Mouse (Mus musculus) erythroblast, adult 5-6 weeks (primary cell): ENCODE measurements around the gene Ip6k2. TPM values are rescaled to one million over a fixed set of nuclear protein-coding genes. Genes with fewer than 3 reads are reported as not detected.

Source experiments
- ATAC-seq: replicated peaks from 2 replicates; pipeline ENCODE4 v1.8.0; 2016; ENCODE audit warnings: moderate number of reproducible peaks, mild to moderate bottlenecking, moderate TSS enrichment, inconsistent platforms; ENCODE audit not compliant: poor library complexity, low FRiP score, severe bottlenecking
- total RNA-seq, 2 experiments: library from RNA; stranded (forward) in 1 of 2; stranded (reverse) in 1 of 2; fragments of 150-400 nt in 1 of 2; fragments of 200-764, 138-1000 nt in 1 of 2; gene quantifications; 2 replicates each; pipeline versions ENCODE4 v1.2.3 to v1.2.4; 2015 to 2017; ENCODE audit warnings: low replicate concordance in 2 of 2

Ip6k2 gene
- total RNA-seq, 2 experiments from 2014 or later: 4.2 to 47.5 TPM

DNA sequence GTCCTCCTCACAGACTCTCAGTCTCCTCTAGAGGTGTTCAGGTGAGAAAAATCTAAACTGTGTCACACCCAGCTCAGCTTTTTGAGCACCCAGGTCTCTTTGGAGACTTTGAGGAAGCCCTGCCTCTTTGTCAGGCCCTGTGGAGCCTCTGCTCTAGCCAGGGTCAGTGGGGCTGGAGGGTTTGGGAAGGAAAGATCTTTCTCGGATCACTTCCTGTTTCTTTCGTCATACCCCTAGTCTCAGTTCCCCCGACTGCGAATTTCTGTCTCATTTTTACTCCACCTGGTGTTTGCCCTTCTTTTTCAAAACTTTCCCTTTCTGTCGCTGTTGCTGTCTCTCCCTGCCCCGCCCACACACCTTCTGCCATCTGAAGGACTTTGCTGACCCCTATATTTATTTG, 26.1 kb downstream of the Ip6k2 start:
- no peak for ATAC-seq

DNA sequence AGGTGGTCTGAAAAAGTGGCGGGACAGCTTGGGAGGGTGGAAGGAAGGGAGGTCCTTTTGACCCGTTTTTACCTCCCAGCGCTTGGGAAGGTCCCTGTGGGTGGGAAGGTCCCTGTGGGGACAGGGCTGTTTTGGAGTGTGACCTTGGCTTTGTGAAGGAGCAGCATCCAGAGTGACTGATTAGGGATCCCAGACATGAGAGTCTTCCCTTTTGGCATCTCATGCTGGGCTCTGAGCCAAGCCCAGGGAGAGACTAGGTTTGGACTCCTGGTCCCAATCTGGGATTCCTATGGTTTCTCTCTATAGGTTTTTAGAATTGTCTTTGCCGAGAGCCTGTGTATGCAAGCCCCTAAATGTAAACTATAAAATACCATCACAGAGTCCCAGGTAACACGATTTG, 26.9 kb downstream of the Ip6k2 start:
- no peak for ATAC-seq

DNA sequence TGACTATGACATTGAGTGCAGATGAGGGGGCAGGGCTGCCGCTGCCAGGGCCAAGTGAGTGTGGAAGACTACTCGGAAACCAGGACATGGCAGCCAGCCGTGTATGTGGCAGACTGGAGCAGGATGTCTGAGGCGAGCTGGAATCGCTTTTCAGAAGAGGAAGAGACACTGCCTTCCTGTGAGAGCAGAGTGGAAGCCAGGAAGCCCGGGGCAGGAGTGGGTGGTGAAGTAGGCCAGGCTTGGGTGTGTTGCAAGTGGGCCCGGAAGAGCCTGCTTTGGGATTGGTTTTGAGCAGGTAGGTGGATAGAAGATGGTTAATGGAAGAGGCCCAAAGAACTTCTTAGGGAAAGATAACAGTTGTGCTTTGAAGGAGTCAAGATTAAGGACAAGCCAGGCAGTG, 32.0 kb downstream of the Ip6k2 start:
- no peak for ATAC-seq

DNA sequence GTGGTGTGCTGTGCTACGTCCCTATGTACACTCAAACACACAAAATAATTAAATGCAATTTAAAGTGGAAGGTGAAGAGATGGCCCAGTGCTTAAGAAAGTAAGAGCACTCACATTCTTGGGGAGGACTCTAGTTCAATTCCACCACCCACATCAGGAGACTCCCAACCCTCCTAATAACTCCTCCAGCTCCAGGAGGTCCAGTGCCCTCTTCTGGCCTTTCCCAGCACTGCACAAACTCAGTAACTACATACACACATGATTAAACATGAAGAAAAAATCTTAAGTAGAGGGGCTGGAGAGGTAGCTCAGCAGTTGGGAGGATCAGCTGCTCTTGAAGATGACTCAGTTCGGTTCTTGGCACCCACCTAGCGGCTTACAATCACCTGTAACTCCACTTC, 35.9 kb downstream of the Ip6k2 start:
- peak; percentile 61 for ATAC-seq

DNA sequence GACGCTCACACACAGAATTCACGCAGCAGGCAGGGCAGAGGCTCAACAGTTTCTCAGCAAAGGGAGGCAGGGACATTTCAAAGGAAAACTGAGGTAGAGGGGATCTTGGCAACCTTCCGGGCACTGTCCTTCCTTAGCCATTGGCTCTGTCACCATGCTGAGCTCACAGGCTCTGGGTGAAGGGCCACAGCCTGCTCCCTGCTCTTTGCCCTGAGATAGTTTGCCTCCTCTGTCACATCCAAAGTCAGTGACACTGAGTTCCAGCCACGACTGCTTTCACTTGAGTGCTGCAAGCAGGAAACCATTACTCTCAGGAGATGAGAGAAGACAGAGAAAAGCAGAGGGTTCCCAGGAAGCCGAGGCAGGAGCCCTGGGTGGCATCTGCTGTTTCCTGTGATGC, 36.5 kb downstream of the Ip6k2 start:
- ATAC-seq: no peak

DNA sequence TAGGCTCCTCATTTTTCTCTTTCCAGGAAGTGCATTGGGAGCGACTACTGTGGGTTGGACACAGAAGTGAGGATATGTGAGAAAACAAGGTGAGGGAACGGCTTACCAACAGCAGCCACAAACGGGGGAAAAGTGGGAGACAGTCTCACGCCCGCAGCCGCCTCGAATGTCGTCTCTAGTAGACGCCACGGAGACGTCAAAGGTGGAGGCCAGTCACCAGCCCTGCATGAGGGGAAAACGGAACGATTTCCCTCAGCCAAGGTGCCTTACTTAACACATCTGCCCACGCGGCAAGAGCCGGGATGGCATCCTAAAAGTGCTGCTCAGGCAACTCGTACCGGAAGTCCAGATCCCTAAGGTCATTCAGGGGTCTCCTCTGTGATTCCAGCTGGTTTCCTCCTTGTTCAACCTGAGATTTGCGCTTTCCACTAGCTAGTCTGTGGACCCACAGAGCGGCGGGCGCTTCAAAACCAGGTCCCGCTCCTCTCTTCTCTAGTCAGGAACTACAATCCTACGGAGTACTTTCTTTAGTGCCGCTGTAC, 40.6 kb downstream of the Ip6k2 start:
- no peak for ATAC-seq

DNA sequence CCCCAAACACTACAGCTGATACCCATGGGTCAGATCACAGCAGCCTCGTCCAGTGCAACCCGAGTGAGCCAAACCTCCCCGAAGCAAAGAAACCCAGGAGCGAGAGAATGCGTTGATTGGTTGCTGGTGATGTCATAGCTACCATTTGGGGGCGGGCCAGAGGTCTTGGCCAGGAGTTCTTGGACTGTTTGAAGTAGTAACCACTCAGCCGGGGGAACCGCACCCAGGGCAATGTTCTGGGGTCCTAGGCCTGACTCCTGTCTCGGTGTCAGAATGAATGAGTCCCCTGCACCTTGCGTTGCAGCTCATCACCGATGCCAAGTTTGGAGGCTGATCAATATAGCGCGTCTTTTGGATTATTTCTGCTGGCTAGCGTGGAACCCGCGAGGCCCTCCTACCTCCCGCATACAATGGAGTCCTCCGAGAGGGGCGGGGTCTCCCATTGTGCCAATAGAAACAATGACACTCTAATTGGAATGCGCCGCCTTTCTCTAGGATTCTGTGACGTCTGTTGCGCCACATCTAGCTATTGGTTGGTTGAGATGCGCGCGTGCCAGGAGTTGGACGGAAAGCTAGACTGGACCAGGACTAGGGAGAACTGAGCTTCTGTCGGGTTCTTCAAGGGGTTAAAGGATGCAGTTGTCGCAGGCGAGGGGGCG, 41.3 kb downstream of the Ip6k2 start:
- no peak for ATAC-seq

DNA sequence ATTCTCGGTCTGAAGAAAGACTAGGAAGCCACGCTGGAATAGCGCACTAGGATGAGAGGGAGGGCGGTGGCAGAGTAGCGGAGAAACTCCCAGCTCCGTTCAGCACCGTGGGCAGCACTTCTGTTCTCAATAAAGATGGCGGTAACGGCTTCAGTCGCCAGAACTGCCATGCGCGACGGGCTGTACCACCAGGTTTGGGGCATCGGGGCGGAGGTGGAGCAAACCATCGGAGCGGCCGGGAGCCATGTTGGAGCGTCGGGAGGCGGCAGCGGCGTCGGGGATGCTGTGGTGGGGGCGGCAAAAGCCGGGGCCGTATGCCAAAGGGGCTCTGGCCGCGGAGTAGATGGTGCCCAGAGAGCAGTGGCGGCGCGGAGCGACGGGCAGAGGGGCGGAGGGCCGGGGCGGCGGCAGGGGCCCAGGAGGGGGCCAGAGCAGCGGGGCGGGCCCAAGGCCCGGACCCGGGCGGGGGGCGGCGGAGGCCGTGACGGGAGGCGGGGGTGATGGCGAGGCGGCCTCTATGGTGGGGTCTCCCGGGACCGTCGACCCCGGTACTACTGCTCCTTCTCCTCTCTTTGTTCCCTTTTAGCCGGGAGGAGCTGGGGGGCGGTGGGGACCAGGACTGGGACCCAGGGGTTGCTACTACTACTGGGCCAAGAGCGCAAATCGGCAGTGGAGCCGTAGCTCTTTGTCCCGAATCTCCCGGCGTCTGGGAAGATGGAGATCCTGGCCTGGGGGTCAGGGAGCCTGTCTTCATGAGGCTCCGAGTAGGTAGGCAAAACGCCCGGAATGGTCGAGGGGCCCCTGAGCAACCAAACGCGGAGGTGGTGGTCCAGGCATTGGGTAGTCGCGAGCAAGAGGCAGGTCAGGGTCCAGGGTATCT, 42.5 kb downstream of the Ip6k2 start, which contains the start of gene Celsr3:
Gene Celsr3 (plus strand): TSS at position 501 of the 880 bp plus-strand sequence.
- ATAC-seq: no peak

DNA sequence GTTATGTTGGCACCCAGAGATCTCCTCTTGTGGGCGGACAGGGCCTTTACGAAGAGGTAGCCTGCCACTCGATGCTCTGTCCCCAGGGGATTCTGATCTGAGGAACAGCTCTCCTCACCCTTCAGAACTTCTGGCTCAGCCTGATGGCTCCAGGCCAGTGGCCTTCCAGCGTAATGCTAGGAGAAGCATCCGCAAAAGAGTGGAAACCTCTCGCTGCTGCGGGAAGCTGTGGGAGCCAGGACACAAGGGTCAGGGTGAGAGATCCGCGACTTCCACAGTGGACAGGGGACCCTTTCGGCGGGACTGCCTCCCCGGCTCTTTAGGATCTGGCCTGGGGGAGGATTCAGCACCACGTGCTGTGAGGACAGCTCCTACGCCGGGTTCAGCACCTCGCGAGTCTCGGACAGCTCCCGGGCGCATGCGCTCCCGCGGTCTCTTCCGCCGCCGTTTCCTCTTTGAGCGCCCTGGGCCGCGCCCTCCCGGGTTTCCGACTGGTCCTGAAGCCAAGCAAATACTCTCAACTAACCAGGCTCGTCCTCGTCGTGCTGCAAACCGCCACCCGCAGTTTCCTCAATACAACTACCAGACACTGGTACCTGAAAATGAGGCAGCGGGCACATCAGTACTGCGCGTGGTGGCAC, 43.2 kb downstream of the Ip6k2 start:
- peak; percentile 51 for ATAC-seq

DNA sequence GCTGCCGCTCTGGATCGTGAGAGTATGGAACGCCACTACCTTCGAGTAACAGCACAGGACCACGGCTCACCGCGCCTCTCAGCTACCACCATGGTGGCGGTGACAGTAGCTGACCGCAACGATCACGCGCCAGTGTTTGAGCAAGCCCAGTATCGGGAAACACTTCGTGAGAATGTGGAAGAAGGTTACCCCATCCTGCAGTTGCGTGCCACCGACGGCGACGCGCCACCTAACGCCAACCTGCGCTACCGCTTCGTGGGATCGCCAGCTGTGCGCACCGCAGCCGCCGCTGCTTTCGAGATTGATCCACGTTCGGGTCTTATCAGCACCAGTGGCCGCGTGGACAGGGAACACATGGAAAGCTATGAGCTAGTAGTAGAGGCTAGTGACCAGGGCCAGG, 43.9 kb downstream of the Ip6k2 start:
- ATAC-seq: no peak

DNA sequence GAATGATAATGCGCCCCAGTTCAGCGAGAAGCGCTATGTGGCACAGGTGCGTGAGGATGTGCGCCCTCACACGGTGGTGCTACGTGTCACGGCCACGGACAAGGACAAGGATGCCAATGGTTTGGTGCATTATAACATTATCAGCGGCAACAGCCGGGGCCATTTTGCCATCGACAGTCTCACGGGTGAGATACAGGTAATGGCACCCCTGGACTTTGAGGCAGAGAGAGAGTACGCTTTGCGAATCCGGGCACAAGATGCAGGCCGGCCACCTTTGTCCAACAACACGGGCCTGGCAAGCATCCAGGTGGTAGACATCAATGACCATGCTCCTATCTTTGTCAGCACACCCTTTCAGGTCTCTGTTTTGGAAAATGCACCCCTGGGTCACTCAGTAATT, 44.3 kb downstream of the Ip6k2 start:
- no peak for ATAC-seq

DNA sequence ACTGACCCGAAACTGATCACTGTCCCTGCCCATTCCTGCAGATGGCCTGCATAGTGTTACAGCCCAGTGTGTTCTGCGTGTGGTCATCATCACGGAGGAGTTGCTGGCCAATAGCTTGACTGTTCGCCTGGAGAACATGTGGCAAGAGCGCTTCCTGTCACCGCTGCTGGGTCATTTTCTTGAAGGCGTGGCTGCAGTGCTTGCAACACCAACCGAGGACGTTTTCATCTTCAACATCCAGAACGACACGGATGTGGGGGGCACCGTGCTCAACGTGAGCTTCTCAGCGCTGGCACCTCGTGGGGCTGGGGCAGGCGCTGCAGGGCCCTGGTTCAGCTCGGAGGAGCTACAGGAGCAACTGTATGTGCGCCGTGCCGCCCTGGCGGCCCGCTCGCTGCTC, 48.0 kb downstream of the Ip6k2 start:
- ATAC-seq: no peak

DNA sequence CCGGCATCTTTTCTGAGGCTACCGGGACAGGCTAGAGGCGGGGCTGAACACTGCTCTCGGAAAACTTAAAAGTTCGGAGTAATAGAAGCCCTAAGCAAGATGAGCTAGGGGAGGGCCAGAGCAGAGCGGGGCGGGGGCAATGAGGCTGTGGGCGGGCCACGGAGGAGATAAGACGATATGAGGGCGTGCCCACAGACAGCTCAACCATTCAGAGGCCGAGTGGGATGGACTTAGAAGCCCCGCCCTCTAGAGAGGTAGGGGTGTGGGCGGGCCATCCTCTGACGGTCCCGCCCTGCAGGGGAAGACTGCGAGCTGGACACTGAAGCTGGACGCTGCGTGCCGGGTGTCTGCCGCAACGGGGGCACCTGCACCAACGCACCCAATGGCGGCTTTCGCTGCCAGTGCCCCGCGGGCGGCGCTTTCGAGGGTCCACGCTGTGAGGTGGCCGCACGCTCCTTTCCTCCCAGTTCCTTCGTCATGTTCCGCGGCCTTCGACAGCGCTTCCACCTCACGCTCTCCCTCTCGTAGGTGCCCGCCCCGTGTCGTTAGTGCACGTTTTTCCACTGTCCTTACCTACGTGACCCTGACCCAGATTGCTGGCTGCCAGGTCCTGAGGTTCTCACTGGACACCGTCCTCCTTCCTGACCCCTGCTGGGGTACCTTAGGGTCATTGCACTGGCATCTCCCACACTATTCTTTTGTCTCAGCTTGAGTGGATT, 49.0 kb downstream of the Ip6k2 start:
- peak; percentile 85 for ATAC-seq

DNA sequence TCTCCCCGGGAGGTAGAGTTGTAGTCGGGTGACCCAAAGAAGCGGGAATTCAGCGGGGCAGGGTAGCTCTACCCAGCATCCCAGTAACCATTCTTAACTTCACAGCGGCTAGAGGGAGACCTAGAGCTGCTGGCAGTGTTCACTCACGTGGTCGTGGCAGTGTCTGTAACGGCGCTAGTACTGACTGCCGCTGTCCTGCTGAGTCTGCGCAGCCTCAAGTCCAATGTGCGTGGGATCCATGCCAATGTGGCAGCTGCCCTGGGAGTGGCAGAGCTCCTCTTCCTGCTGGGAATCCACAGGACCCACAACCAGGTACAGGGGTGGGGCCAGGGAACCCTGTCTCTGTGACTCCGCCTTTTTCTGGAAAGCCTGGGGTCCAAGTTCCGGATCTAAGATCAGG, 59.4 kb downstream of the Ip6k2 start:
- no peak for ATAC-seq

DNA sequence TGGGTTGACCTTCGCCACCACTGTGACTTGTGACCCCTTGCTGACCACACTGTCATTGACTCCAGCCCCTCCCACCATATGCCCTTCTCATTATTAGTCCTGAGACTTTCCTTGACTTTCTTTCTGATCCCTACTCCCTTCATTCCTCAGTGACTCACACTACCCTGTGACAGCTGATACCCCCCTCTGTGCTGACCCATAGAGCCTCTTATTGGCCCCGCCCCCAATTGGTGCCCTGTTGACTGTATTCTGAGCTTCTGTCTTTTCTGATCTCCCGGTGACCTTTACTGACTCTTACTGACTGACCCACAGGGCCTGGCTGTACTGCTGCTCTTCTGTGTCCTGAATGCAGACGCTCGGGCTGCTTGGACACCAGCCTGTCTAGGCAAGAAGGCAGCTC, 61.8 kb downstream of the Ip6k2 start:
- no peak for ATAC-seq

DNA sequence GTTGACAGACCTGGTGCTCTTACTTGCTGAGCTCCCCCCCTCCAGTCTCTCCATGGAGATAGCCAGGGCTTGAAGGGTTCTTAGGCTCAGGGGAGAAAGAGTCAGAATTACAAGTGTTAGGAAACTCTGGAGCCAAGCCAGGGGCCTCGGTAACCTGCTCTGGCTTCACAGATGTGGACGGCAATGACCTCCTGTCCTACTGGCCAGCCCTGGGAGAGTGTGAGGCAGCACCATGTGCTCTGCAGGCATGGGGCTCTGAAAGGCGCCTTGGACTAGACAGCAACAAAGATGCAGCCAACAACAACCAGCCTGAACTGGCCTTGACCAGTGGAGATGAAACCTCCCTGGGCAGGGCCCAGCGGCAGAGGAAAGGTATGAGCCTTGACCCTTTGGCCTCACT, 63.8 kb downstream of the Ip6k2 start:
- ATAC-seq: no peak

DNA sequence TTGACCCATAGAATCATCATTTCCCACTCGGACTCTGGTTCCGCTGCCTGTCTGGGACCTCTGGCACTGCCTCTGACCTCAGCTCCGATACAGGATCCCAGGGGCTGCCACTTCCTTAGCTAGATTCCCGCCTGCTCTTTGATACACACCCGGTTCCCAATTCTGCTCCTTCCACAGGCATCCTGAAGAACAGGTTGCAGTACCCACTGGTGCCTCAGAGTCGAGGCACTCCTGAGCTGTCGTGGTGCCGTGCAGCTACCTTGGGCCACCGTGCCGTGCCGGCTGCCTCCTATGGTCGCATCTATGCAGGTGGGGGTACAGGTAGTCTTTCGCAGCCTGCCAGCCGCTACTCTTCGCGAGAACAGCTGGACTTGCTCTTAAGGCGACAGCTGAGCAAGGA, 64.8 kb downstream of the Ip6k2 start:
- ATAC-seq: no peak

DNA sequence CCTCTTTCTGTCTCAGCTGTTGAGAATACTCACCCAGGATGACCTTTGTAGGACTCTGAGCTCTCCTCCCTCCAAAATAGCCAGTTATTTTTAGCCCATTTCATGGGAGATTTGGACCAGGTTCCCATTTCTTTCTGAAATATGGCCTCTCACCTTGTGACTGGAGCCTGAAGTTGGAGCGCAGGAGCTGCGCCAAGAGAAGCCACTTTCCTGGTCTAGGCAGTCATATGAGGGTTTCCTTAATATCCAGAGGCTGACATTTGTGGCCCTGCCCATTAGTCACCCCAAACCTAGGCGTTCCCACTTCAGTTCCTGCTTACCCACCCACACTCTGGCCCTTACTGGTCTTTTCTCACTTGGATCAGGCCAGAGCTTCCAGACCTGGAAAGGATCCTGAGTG, 69.4 kb downstream of the Ip6k2 start, which contains the start of gene Slc26a6:
Gene Slc26a6 (plus strand): TSS at position 308 of the 400 bp plus-strand sequence.
- no peak for ATAC-seq

DNA sequence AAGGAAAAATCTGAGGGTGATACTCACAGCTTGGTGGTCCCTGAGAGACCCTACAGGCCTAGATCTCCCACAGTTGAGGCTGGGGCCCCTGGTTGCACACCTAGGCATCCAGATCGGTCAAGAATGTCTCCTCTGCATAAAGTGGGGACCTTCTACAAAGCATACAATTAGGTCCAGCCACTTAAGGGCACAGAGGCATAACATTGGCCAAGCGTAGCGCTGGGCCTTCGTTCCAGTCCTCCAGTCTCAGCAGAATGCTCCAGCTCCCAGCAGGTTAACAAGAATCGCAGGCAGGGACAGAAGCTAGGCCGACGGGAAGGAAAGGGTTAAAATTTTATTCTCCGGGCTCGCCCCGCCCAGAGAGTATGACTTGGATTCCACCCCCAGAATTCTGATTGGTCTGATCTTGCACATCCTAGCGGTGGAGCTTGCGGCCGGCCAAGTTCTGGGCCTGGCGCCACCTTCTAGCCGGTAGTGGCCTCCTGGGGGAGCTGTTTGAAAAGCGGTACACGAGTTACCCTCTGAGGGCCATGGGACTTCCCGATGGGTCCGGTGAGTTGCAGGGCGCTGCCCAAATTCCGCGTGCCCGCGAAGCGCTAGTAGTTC, 70.1 kb downstream of the Ip6k2 start:
- ATAC-seq: peak; percentile 81
